Mouse (Mus musculus) midbrain, embryonic 16.5 days (tissue): Measurements from ENCODE around the gene Elmo2. TPM values are rescaled to one million over a fixed set of nuclear protein-coding genes. Genes with fewer than 3 reads are reported as not detected.

Experiments
- ATAC-seq: fragments of 200-750 bp; cut with Nextera tagmentation; 2 replicates; pipeline ENCODE4 v1.8.0; 2017; ENCODE audit warnings: moderate TSS enrichment
- H3K27ac ChIP-seq: fragments of 300-500 bp; sonication (generic); 2 replicates; pipeline ENCODE4 v1.5.1; 2014; ENCODE audit warnings: mild to moderate bottlenecking, low read length, mixed read lengths
- H3K27me3 ChIP-seq: fragments of 300-500 bp; sonication (generic); 2 replicates; pipeline ENCODE4 v1.6.1; 2014; ENCODE audit warnings: low read depth, low read length, mixed read lengths; ENCODE audit not compliant: control insufficient read depth, insufficient read depth
- H3K36me3 ChIP-seq: fragments of 300-500 bp; sonication (generic); 2 replicates; pipeline ENCODE4 v1.6.1; 2014; ENCODE audit warnings: mild to moderate bottlenecking, low read length, moderate library complexity, mixed read lengths; ENCODE audit not compliant: control insufficient read depth, insufficient read depth
- H3K4me1 ChIP-seq: fragments of 300-500 bp; sonication (generic); 2 replicates; pipeline ENCODE4 v1.6.1; 2014; ENCODE audit warnings: mild to moderate bottlenecking, low read length, mixed read lengths; ENCODE audit not compliant: control insufficient read depth, insufficient read depth
- H3K4me2 ChIP-seq: fragments of 300-500 bp; sonication (generic); 2 replicates; pipeline ENCODE4 v1.6.1; 2014; ENCODE audit warnings: mild to moderate bottlenecking, low read length, mixed read lengths
- H3K4me3 ChIP-seq: fragments of 300-500 bp; sonication (generic); 2 replicates; pipeline ENCODE4 v1.5.1; 2014; ENCODE audit warnings: low read depth, mild to moderate bottlenecking, low read length, moderate library complexity, mixed read lengths
- H3K9ac ChIP-seq: fragments of 300-500 bp; sonication (generic); 2 replicates; pipeline ENCODE4 v1.6.1; 2014; ENCODE audit warnings: low read depth, low read length, mixed read lengths
- H3K9me3 ChIP-seq: fragments of 300-500 bp; sonication (generic); replicated peaks from 2 replicates; pipeline ENCODE4 v1.6.1; 2014; ENCODE audit warnings: mild to moderate bottlenecking, low read length, mixed read lengths; ENCODE audit not compliant: control insufficient read depth, poor library complexity, severe bottlenecking
- WGBS: fragments of 180-500 bp; shearing (Covaris S2); extraction: QIAGEN DNeasy Blood & Tissue Kit; methylation state at CpG from one replicate; pipeline ENCODE4 v1.1.7; 2014; 5-methylcytosine and 5-hydroxymethylcytosine counted together
- polyA plus RNA-seq: library from polyadenylated mRNA; unstranded; fragments of >200 nt; fragmentation: Nextera tagmentation; extraction: Ambion mirVana; gene quantifications from 2 replicates; pipeline ENCODE4 v1.2.1, GENCODE M21; 2015

Elmo2 gene
- polyA plus RNA-seq, 1 experiment from 2014 or later = 108 TPM

- no peak for ATAC-seq
- WGBS = 79% methylated on average over 8 of the region's 8 CpGs
- H3K4me1 ChIP-seq = peaks cover 16% of the 10 kb centered on the region
- no peak overlapping the region for H3K9ac ChIP-seq
- H3K36me3 ChIP-seq = no peaks in the 10 kb centered on the region
- H3K4me3 ChIP-seq = no peak overlapping the region
- H3K27ac ChIP-seq = no peak overlapping the region
- no peak overlapping the region for H3K4me2 ChIP-seq
- no peaks in the 10 kb centered on the region for H3K9me3 ChIP-seq
- 0 out of 2 replicates have a peak, but pooled peaks cover 4% of the 10 kb centered on the region for H3K27me3 ChIP-seq
These were observed 73.9 kb downstream of the Elmo2 start for GRCm38 (mm10) chr2:165252381-165252780.

DNA sequence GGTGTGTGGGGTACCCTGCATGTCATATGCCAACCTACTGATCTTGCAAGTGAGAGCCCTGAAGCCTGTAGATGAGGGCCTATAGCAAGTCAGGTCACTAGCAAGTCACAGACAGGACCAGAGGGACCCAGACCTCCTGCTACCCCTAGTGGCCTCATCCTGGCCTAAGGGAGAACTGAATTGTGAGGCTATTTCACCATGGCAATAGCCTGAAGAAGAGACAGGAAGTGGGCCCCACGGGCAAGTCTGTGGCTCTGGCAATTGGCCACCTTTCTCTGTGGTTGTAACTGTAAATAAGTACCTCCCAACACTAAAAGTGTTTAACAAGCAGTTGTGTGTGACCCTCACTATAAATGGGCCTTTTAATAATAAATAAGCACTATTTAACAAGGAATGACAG, 75.4 kb downstream of the Elmo2 start:
- 68% methylated on average over 1 of the region's 1 CpGs for WGBS
- H3K9me3 ChIP-seq = no peaks in the 10 kb centered on the region
- H3K4me2 ChIP-seq = no peak overlapping the region
- H3K9ac ChIP-seq = no peak overlapping the region
- no peaks in the 10 kb centered on the region for H3K27me3 ChIP-seq
- no peak overlapping the region for H3K27ac ChIP-seq
- no peaks in the 10 kb centered on the region for H3K36me3 ChIP-seq
- no peak overlapping the region for H3K4me3 ChIP-seq
- no peak for ATAC-seq
- H3K4me1 ChIP-seq = peaks cover 27% of the 10 kb centered on the region

GRCm38 (mm10) chr2:165248967-165249366, 77.3 kb downstream of the Elmo2 start:
- H3K36me3 ChIP-seq = no peaks in the 10 kb centered on the region
- no peak for ATAC-seq
- H3K9ac ChIP-seq = no peak overlapping the region
- H3K4me3 ChIP-seq = no peak overlapping the region
- no peaks in the 10 kb centered on the region for H3K9me3 ChIP-seq
- WGBS = 10% methylated on average over 3 of the region's 3 CpGs
- H3K27me3 ChIP-seq = no peaks in the 10 kb centered on the region
- peaks cover 16% of the 10 kb centered on the region for H3K4me1 ChIP-seq
- no peak overlapping the region for H3K4me2 ChIP-seq
- no peak overlapping the region for H3K27ac ChIP-seq

DNA sequence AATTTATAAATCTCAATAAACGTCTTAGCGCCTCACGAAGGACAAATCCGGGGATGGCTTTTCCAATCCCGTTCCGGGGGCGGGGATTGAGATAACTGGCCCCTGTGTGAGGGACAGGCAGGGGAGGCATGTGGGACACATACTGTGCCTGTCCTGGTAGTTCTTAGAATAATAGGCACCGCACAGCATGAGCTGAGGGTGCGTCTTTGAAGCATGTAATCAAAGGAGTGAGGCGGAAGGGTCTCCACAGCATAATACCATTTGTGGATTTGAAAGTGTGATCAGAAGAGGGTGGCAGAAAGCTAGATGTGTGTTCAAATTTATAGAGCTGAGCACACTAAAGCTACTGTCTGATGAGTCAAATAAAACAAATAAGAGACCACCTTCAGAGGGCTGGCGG, 79.9 kb downstream of the Elmo2 start:
- Histone ChIP-seq H3K9ac (no peak overlapping the region), H3K36me3 (no peaks in the 10 kb centered on the region), H3K4me2 (no peak overlapping the region), H3K27ac (no peak overlapping the region), H3K4me3 (no peak overlapping the region), H3K4me1 (peaks cover 26% of the 10 kb centered on the region), H3K27me3 (no peaks in the 10 kb centered on the region), H3K9me3 (no peaks in the 10 kb centered on the region)
- 8% methylated on average over 11 of the region's 11 CpGs for WGBS
- no peak for ATAC-seq

GRCm38 (mm10) chr2:165243122-165243720, 83.1 kb downstream of the Elmo2 start:
- peak overlapping the region; percentile 8 for H3K9ac ChIP-seq

DNA sequence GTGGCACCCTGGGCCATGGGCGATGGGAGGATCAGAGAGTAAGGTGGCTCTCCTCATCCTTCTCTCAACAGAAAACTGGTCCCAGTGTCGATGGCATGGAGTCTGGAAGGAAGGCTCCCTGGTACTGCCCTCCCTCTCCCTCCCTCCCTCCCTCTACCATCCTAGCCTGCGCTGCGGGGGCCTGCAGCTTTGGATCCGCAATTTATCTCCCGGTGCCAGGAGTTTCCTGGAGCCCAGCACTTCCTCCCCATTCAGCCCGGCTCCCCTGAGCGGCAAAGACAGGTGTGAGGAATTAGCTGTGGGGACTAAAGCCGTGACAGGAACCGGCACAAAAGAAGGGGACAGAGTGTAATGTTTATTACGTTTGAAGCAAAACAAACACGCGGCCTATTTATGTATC, 83.7 kb downstream of the Elmo2 start:
- Histone ChIP-seq H3K4me2 (peak overlapping the region; percentile 22), H3K9ac (peak overlapping the region; percentile 8), H3K27ac (peak overlapping the region; percentile 44), H3K4me3 (no peak overlapping the region), H3K9me3 (no peaks in the 10 kb centered on the region), H3K4me1 (peaks cover 34% of the 10 kb centered on the region), H3K27me3 (peaks cover 9% of the 10 kb centered on the region), H3K36me3 (no peaks in the 10 kb centered on the region)
- 2% methylated on average over 13 of the region's 13 CpGs for WGBS
- ATAC-seq = no peak

More at GRCm38 (mm10) chr2:165243122-165243720, 83.1 kb downstream of the Elmo2 start:
- no peak overlapping the region for H3K4me3 ChIP-seq
- peak; percentile 50 for ATAC-seq
- peaks cover 33% of the 10 kb centered on the region for H3K4me1 ChIP-seq
- H3K4me2 ChIP-seq = peak overlapping the region; percentile 7
- WGBS = 4% methylated on average over 11 of the region's 11 CpGs
- H3K36me3 ChIP-seq = no peaks in the 10 kb centered on the region
- no peaks in the 10 kb centered on the region for H3K9me3 ChIP-seq
- H3K27ac ChIP-seq = peak overlapping the region; percentile 44
- peaks cover 9% of the 10 kb centered on the region for H3K27me3 ChIP-seq

DNA sequence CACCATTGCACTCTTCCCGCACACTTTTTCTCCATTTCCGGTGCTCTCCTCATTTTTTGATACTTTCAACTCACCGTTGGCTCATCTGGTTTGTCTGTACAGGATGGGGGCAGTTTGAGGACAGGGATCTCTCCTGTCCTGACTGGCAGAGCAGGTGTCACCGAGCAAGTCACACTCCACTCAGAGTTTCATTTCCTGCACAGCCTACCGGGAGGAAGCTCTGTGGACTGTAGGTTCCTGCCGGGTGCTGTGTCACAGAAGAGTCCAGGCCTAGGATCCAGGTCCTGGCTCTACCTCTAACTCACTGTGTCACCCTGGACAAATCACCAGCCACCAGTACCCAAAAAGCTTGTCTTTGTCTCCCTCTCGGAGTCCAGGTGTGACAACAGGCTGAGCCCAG, 84.5 kb downstream of the Elmo2 start:
- H3K27me3 ChIP-seq = peaks cover 9% of the 10 kb centered on the region
- no peak for ATAC-seq
- no peaks in the 10 kb centered on the region for H3K36me3 ChIP-seq
- no peak overlapping the region for H3K4me2 ChIP-seq
- 81% methylated on average over 7 of the region's 7 CpGs for WGBS
- no peak overlapping the region for H3K27ac ChIP-seq
- no peak overlapping the region for H3K4me3 ChIP-seq
- H3K4me1 ChIP-seq = peaks cover 28% of the 10 kb centered on the region
- H3K9ac ChIP-seq = no peak overlapping the region
- H3K9me3 ChIP-seq = no peaks in the 10 kb centered on the region

DNA sequence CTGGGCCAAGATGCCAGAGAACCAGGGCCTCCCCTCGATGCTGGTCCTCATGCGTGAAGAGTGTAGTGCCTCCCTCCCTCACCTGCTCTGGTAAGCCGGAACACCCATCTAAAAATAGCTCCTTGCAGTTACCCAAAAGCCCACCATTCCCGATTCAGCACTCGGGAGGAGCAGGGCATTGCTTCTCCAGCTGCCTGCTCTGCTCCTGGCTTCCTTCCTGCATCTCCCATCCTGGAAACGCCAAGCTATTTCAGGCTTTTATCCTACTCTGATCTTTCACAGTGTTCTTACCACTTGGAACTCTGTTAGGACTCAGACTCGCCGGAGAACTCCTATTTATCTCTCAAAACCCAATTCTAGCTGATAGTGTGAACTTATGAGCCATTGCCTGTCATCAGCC, 85.9 kb downstream of the Elmo2 start:
- no peak overlapping the region for H3K4me2 ChIP-seq
- no peak overlapping the region for H3K27ac ChIP-seq
- no peaks in the 10 kb centered on the region for H3K36me3 ChIP-seq
- no peak for ATAC-seq
- peaks cover 9% of the 10 kb centered on the region for H3K27me3 ChIP-seq
- no peak overlapping the region for H3K4me3 ChIP-seq
- H3K9me3 ChIP-seq = no peaks in the 10 kb centered on the region
- 43% methylated on average over 8 of the region's 8 CpGs for WGBS
- peaks cover 23% of the 10 kb centered on the region for H3K4me1 ChIP-seq
- H3K9ac ChIP-seq = no peak overlapping the region

DNA sequence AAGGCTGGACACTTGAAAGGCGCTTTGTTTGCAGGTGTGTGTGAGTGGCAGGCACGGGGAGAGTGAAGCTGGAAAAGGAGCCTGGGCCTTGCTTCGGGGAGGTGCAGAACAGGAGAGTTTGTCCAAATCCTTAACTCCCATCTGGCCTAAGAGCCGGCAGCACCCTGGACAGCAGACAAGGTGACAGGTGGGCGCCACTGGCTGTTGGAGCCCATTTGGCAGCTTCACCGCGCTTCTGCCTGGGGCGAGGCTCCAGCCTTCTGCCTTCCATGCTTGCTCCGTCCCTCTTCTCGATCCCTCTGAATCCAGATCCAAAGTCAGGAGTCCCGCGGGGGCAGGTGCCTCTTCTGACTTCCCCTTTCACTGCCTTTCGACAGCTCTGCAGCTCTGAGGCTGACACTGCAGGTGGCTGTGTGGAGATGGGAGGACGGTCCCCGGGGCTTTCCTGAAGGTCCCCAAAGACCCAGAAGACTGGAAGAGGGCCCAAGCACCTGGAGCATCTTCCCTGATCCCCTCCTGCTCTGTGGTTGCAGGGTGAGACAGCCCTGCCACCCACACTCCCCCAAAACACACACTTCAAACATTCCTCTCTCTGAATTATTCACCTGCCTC, 86.6 kb downstream of the Elmo2 start:
- Histone ChIP-seq H3K27me3 (peaks cover 9% of the 10 kb centered on the region), H3K36me3 (no peaks in the 10 kb centered on the region), H3K4me1 (peaks cover 28% of the 10 kb centered on the region), H3K4me2 (no peak overlapping the region), H3K4me3 (no peak overlapping the region), H3K9ac (peak overlapping the region; percentile 28), H3K27ac (no peak overlapping the region), H3K9me3 (no peaks in the 10 kb centered on the region)
- 25% methylated on average over 15 of the region's 15 CpGs for WGBS
- no peak for ATAC-seq
